Mouse (Mus musculus) midbrain, embryonic 12.5 days (tissue): ENCODE results near the gene Ralgps2. TPM values are rescaled to one million over a fixed set of nuclear protein-coding genes. Genes with fewer than 3 reads are reported as not detected.

Source experiments
- ATAC-seq: fragments of 200-750 bp; cut with Nextera tagmentation; 2 replicates; pipeline ENCODE4 v1.8.0; 2017; ENCODE audit warnings: low read depth, moderate TSS enrichment, moderate library complexity; ENCODE audit not compliant: low FRiP score
- H3K27ac ChIP-seq: fragments of 300-500 bp; sonication (generic); replicated peaks from 2 replicates; pipeline ENCODE4 v1.5.1; 2016; ENCODE audit warnings: mild to moderate bottlenecking
- H3K27me3 ChIP-seq: fragments of 300-500 bp; sonication (generic); 2 replicates; pipeline ENCODE4 v1.6.1; 2016; ENCODE audit warnings: mild to moderate bottlenecking
- H3K36me3 ChIP-seq: fragments of 300-500 bp; sonication (generic); 2 replicates; pipeline ENCODE4 v1.6.1; 2016
- H3K4me1 ChIP-seq: fragments of 300-500 bp; sonication (generic); 2 replicates; pipeline ENCODE4 v1.6.1; 2016
- H3K4me2 ChIP-seq: fragments of 300-500 bp; sonication (generic); replicated peaks from 2 replicates; pipeline ENCODE4 v1.6.1; 2016; ENCODE audit warnings: mild to moderate bottlenecking, moderate library complexity
- H3K4me3 ChIP-seq: fragments of 300-500 bp; sonication (generic); 2 replicates; pipeline ENCODE4 v1.5.1; 2016; ENCODE audit warnings: mild to moderate bottlenecking
- H3K9ac ChIP-seq: fragments of 300-500 bp; sonication (generic); replicated peaks from 2 replicates; pipeline ENCODE4 v1.6.1; 2016; ENCODE audit warnings: mild to moderate bottlenecking, moderate library complexity
- H3K9me3 ChIP-seq: fragments of 300-500 bp; sonication (generic); 2 replicates; pipeline ENCODE4 v1.6.1; 2016; ENCODE audit warnings: mild to moderate bottlenecking
- WGBS: fragments of 180-500 bp; shearing (Covaris S2); methylation state at CpG from one replicate; pipeline ENCODE4 v1.1.7; 2016; 5-methylcytosine and 5-hydroxymethylcytosine counted together
- polyA plus RNA-seq: library from polyadenylated mRNA; unstranded; fragments of >200 nt; fragmentation: Nextera tagmentation; extraction: Ambion mirVana; gene quantifications from 2 replicates; pipeline ENCODE4 v1.2.1, GENCODE M21; 2016

The Ralgps2 gene
- polyA plus RNA-seq, 1 experiment from 2014 or later, result 125 TPM

DNA sequence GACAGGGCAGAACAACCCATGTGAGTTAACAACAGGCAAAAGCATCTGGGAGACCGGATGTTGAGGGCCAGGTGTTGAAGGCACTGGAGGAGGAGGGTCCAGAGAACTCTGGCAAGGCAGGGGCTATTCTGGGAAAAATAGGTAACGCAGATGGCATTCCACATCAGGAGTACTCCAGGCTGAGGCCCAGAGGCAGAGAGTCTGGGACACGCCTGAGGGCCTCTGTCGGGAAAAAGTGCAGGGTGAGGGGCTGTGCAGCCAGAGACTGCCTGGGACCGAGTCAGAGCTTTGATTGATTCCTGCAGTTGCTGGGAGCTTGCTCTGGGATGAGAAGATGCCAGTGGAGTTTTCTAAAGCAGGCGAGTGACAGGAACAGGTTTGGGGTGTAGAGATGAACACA lies 160.4 kb downstream of the Ralgps2 start:
- no peaks in the 10 kb centered on the region for H3K9me3 ChIP-seq
- WGBS, result 35% methylated on average over 6 of the region's 6 CpGs

DNA sequence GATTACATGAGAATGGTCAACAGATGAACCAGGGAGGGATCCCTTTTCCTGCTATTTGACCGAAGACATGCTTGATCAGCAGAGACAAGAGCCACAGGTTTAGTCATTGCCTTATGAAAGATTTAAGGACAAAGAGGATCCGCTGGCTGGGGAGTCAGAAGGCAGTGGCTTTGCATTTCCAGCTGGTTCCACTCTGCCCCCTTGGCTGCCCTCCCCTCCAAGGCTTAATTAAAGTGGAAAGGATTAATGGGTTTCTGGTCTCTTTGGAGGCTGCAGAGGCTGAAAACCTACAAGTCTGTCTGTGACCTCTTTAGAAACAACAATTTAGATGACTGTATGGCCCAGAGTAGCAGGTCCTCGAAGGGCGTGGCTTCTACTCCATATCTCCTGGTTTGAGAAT lies 161.5 kb downstream of the Ralgps2 start:
- no peak overlapping the region for H3K4me2 ChIP-seq
- H3K4me1 ChIP-seq, result peaks cover 38% of the 10 kb centered on the region
- H3K27ac ChIP-seq, result no peak overlapping the region
- no peaks in the 10 kb centered on the region for H3K9me3 ChIP-seq
- WGBS, result 55% methylated on average over 4 of the region's 4 CpGs
- H3K9ac ChIP-seq, result 0 out of 2 replicates have a peak overlapping the region, but pooled peaks have one; percentile 11
- H3K27me3 ChIP-seq, result peaks cover 55% of the 10 kb centered on the region
- ATAC-seq, result no peak
- no peaks in the 10 kb centered on the region for H3K36me3 ChIP-seq
- no peak overlapping the region for H3K4me3 ChIP-seq

More for the DNA sequence above, 160.4 kb downstream of the Ralgps2 start:
- H3K27me3 ChIP-seq, result peaks cover 65% of the 10 kb centered on the region
- no peak overlapping the region for H3K4me2 ChIP-seq
- H3K9ac ChIP-seq, result no peak overlapping the region
- no peak for ATAC-seq
- H3K27ac ChIP-seq, result no peak overlapping the region
- peaks cover 38% of the 10 kb centered on the region for H3K4me1 ChIP-seq
- no peak overlapping the region for H3K4me3 ChIP-seq
- no peaks in the 10 kb centered on the region for H3K36me3 ChIP-seq

DNA sequence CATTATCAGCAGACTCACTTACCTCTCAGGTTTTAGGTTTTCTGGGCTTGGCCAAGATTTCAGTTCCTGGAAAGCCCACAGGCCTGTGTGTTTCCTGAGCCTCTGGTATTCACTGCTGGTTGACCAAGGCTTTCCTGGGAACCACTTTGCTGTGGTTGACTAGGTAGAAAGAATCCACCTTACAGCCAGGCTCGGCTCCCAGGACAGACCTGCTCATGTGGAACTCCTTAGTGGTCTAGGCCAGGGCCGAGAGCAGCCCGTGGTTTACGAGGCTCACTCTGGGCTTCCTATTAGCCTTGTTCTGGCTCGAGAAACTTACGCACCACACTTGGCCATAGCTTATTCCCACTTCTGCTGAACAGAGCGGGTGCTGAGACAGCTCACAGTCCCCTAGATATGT lies 163.4 kb downstream of the Ralgps2 start:
- peaks cover 58% of the 10 kb centered on the region for H3K27me3 ChIP-seq
- no peak overlapping the region for H3K4me2 ChIP-seq
- H3K27ac ChIP-seq, result no peak overlapping the region
- H3K4me3 ChIP-seq, result no peak overlapping the region
- no peak for ATAC-seq
- H3K9me3 ChIP-seq, result no peaks in the 10 kb centered on the region
- no peak overlapping the region for H3K9ac ChIP-seq
- WGBS, result 90% methylated on average over 7 of the region's 7 CpGs
- H3K4me1 ChIP-seq, result peaks cover 22% of the 10 kb centered on the region
- no peaks in the 10 kb centered on the region for H3K36me3 ChIP-seq

DNA sequence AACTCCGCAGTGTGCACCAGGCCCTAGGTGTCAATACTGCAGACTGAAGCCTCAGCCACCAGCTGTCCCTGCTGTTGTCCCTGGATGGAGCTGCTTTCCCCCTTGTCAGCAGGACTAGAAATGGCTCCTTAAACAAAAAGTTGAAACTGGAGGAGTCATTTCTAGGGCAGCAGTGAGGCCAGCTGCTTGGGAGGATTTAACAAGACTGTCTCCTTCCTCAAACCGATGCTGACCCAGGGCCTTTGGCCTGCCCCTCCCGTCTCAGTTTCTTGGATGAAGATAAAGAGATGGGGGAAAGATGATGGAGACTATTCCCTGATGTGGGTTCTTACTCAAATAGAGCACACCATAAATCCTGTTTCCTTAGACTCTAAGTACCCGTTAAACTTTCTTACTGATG lies 164.2 kb downstream of the Ralgps2 start:
- Histone ChIP-seq H3K27ac (no peak overlapping the region), H3K36me3 (no peaks in the 10 kb centered on the region), H3K27me3 (peaks cover 58% of the 10 kb centered on the region), H3K9ac (no peak overlapping the region), H3K4me1 (peaks cover 16% of the 10 kb centered on the region), H3K4me3 (no peak overlapping the region), H3K4me2 (no peak overlapping the region), H3K9me3 (no peaks in the 10 kb centered on the region)
- 84% methylated on average over 4 of the region's 4 CpGs for WGBS
- no peak for ATAC-seq

DNA sequence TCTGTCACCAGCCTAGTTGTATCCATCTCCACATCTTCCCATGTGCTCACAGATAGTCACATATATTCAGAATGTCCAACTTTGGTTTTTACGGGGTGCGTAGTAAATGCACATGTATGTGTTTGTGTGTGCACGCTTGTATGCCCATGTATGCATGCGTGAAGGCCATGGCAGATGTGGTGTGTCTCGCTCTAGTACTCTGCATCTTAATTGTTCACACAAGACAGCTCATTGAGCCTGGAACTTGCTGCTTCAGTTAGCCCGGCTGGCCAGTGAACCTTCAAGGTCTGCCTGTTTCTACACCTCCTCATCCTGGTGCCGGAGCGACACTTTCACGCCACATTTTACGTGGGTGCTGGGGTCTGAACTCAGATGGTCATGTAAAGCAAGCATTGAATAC lies 168.6 kb downstream of the Ralgps2 start:
- no peak overlapping the region for H3K4me2 ChIP-seq
- WGBS, result 96% methylated on average over 10 of the region's 10 CpGs

DNA sequence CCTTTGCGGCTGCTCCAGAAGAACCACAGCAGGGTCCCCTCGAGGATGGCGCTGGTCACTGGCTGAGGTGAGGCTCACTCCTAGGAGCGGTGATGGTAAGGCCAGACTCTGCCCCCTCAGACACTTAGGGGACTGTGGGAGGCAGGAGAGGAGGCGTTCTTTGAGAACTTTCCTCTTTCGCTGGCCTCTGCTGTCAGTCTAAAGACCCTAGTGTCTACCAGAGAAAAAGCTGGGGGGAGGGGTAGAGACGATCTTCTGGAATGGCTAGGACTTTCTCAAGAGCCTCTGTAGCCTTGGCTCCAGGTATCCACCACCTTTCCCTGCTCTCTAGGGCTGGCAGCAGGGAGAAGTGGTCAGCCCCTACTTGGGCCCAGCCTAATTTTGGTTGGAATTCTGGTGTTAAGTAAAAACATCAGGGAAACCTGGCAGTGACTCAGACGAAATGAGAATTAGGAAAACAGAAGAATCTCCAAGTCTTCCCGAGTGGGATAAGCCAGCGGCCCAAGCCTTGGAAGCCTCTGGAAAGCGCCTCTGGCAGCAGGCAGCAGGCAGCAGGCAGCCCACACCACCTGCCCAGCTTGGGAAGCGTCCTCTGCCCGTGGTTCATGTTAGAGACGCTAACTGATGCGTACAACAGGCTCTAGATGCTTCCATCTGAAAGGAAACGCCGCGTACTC lies 169.7 kb downstream of the Ralgps2 start:
- Histone ChIP-seq H3K36me3 (no peaks in the 10 kb centered on the region), H3K9ac (no peak overlapping the region), H3K4me2 (no peak overlapping the region), H3K9me3 (peaks cover 22% of the 10 kb centered on the region), H3K27me3 (peaks cover 24% of the 10 kb centered on the region; the same call in 1 of the 2 replicates), H3K27ac (no peak overlapping the region), H3K4me3 (no peak overlapping the region), H3K4me1 (no peaks in the 10 kb centered on the region)
- WGBS, result 83% methylated on average over 18 of the region's 18 CpGs
- ATAC-seq, result no peak

More for the DNA sequence above, 168.6 kb downstream of the Ralgps2 start:
- peaks cover 13% of the 10 kb centered on the region for H3K9me3 ChIP-seq
- H3K27me3 ChIP-seq, result peaks cover 29% of the 10 kb centered on the region
- H3K4me1 ChIP-seq, result no peaks in the 10 kb centered on the region
- H3K27ac ChIP-seq, result no peak overlapping the region
- ATAC-seq, result no peak
- H3K4me3 ChIP-seq, result no peak overlapping the region
- no peaks in the 10 kb centered on the region for H3K36me3 ChIP-seq
- H3K9ac ChIP-seq, result no peak overlapping the region

DNA sequence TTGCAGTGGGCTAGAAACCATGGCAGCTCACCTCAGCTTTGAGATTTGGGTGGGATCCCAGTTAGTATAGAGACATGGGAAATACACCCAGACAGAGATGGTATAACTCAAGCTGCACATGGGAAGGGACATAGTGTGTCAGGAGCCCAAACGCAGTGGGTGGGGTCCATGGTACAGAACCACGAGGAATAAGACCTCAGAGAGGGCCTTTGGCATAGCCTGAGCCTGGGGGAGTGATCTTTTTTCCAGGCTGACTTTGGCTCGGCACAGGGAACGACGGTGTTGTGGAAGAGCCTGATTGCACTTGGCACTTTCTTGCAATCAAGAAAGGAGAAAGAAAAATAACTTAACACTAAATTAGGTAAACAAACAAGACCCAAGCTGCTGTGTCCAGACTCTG lies 170.3 kb downstream of the Ralgps2 start:
- WGBS, result 88% methylated on average over 5 of the region's 5 CpGs
- Histone ChIP-seq H3K4me3 (no peak overlapping the region), H3K9me3 (peaks cover 25% of the 10 kb centered on the region), H3K27ac (no peak overlapping the region), H3K9ac (no peak overlapping the region), H3K36me3 (no peaks in the 10 kb centered on the region), H3K4me2 (no peak overlapping the region), H3K27me3 (peaks cover 23% of the 10 kb centered on the region; the same call in 1 of the 2 replicates), H3K4me1 (no peaks in the 10 kb centered on the region)
- no peak for ATAC-seq

DNA sequence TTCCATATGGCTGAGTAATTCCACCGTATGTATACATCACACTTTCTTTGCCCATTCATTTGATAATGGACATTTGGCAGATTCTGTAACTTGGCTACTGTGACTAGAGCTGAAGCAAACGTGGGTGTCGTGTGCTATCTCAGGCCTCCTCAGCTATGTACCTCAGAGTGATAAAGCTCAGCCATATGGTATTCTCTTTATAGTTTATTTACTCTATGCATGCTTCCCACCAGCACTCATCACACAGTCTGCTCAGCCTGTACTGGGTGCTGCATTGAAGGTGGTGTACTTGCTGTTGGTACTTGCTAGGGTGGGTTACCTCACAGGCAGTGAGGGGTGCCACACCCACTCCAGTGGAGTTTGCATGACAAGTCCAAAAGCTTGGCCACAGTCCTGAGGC lies 174.1 kb downstream of the Ralgps2 start:
- H3K27me3 ChIP-seq, result peaks cover 15% of the 10 kb centered on the region
- no peak overlapping the region for H3K27ac ChIP-seq
- ATAC-seq, result no peak
- H3K4me3 ChIP-seq, result no peak overlapping the region
- H3K9me3 ChIP-seq, result peaks cover 25% of the 10 kb centered on the region
- no peaks in the 10 kb centered on the region for H3K36me3 ChIP-seq
- 90% methylated on average over 3 of the region's 3 CpGs for WGBS
- no peak overlapping the region for H3K4me2 ChIP-seq
- H3K9ac ChIP-seq, result no peak overlapping the region
- peaks cover 2% of the 10 kb centered on the region; the same call in 1 of the 2 replicates for H3K4me1 ChIP-seq

DNA sequence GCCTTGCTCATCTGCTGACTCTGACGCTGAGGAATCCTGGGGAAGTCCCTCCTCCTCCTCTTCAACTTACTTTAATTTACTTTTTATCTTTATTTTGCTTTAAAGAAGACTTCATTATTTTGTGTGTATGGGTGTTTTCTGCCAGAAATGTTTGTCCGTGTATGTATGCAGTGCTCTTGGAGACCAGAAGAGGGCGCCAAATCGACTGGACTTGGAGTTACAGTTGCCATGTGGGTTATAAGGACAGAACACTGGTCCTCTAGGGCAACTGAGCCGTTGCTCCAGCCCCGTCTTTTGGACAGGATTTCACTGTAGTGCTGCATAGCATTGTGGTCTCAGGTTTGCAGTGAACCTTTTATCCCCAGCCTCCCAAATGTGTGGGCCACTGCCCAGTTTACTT lies 174.8 kb downstream of the Ralgps2 start:
- 76% methylated on average over 6 of the region's 6 CpGs for WGBS
- Histone ChIP-seq H3K9ac (no peak overlapping the region), H3K27me3 (peaks cover 9% of the 10 kb centered on the region), H3K4me3 (no peak overlapping the region), H3K27ac (no peak overlapping the region), H3K9me3 (peaks cover 25% of the 10 kb centered on the region), H3K4me2 (no peak overlapping the region), H3K36me3 (no peaks in the 10 kb centered on the region), H3K4me1 (peaks cover 2% of the 10 kb centered on the region; the same call in 1 of the 2 replicates)
- no peak for ATAC-seq

DNA sequence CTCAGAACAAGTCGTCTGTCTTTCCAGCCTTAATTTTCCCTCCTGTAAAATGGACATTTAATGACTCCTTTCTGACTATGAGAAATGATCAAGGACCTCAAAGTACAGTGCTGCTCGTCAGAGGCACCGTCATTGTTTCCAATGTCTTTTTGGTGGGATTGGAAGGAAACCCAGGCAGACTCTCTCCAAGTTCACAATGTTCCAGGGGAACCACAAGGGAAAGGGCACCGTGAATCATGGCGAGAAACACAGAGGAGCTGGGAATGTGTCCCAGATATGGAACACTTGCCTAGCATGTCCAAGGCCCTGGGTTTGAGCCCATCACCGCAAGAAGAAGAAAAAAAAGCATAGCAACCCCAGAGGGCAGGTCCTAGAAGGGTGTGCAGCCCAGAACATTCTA lies 176.1 kb downstream of the Ralgps2 start:
- ATAC-seq, result no peak
- H3K9ac ChIP-seq, result no peak overlapping the region
- no peaks in the 10 kb centered on the region for H3K36me3 ChIP-seq
- 93% methylated on average over 6 of the region's 6 CpGs for whole genome bisulfite sequencing
- H3K4me3 ChIP-seq, result no peak overlapping the region
- peaks cover 25% of the 10 kb centered on the region for H3K9me3 ChIP-seq
- H3K27ac ChIP-seq, result no peak overlapping the region
- H3K27me3 ChIP-seq, result peaks cover 8% of the 10 kb centered on the region; the same call in 1 of the 2 replicates
- H3K4me1 ChIP-seq, result peaks cover 9% of the 10 kb centered on the region; the same call in 1 of the 2 replicates
- H3K4me2 ChIP-seq, result no peak overlapping the region

DNA sequence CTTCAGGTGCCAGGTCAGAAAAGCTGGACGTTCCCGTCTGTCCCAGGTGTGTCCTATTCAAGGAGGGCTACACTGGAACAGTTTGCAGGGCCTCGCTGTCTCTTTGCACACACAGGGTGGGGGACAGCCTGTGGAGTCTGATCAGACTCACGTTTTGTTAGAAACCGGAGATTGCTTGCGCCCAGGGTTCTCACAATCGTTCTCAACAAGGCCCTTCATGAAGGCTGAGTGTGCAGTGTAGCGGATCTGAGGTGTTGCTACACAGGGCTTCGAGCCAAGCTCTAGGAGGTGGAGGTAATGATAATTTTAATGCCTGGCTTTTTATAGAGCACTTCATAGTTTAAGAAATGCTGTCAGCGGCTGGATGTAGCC lies 178.0 kb downstream of the Ralgps2 start:
- WGBS, result 76% methylated on average over 10 of the region's 10 CpGs
- Histone ChIP-seq H3K36me3 (no peaks in the 10 kb centered on the region), H3K9me3 (peaks cover 14% of the 10 kb centered on the region), H3K27me3 (peaks cover 18% of the 10 kb centered on the region; the same call in 1 of the 2 replicates), H3K4me2 (no peak overlapping the region), H3K9ac (no peak overlapping the region), H3K4me1 (peaks cover 9% of the 10 kb centered on the region; the same call in 1 of the 2 replicates), H3K27ac (no peak overlapping the region), H3K4me3 (no peak overlapping the region)
- ATAC-seq, result no peak

DNA sequence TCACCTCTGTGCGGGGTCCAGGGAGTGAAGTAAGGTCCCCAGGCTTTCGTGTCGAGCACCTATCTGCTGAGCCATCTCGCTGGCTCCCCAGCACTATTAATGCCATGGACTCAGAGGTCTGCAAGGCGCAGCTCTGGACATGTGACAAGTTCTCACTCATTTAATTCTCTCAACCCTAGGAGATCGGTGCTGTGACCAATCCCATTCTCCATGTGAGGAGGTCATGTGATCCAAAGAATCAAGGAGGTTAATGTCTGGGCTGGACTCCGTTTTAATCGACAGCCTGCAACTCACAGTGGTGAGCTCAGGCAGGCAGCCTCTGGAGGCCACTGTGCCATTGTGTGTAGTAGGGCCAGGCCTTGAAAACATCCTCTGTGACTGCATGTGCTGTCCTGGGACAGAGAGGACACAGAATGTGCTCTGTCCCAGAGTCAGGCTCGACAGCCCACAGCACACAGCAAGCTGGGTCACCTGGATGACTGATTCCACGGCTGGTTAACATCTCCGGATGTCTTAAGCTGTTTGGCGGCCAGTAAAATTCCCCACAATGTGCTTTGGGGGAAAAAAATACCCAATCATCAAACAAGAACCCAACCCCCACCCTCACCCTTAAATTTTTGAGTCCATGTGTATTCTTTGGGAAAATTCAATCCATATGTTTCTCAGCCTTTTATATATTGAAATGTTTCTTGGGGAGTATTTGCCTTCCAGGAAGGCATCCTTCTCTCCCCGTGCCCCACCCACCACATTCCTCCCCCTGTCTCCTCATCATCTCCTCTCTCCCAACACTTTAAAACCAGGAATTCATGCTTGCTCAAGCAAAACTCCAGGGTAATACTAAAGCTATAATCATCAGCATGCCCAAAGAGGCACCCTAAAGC lies 178.6 kb downstream of the Ralgps2 start:
- H3K9me3 ChIP-seq, result peaks cover 12% of the 10 kb centered on the region
- ATAC-seq, result 0 out of 2 replicates have a peak, but pooled peaks have one; percentile 52
- H3K4me3 ChIP-seq, result no peak overlapping the region
- WGBS, result 64% methylated on average over 13 of the region's 13 CpGs
- H3K27me3 ChIP-seq, result peaks cover 24% of the 10 kb centered on the region
- H3K36me3 ChIP-seq, result no peaks in the 10 kb centered on the region
- H3K4me2 ChIP-seq, result no peak overlapping the region
- H3K9ac ChIP-seq, result no peak overlapping the region
- no peak overlapping the region for H3K27ac ChIP-seq
- peaks cover 9% of the 10 kb centered on the region; the same call in 1 of the 2 replicates for H3K4me1 ChIP-seq
